Mouse (Mus musculus): ENCODE data around the gene Dpp6. TPM values are rescaled to one million over a fixed set of nuclear protein-coding genes. Genes with fewer than 3 reads are reported as not detected.

The Dpp6 gene
- polyA plus RNA-seq, 1 experiment from 2014 or later: 0.36 TPM

- Histone ChIP-seq H3K27me3 (ENCODE audit: control insufficient read depth, insufficient read depth, low read length) (no peaks in the 10 kb centered on the region), H3K4me2 (ENCODE audit: low read length) (no peak overlapping the region), H3K4me1 (ENCODE audit: control insufficient read depth in 2 of 2, insufficient read depth in 2 of 2, low read length in 2 of 2) (peaks cover 0 to 2% of the 10 kb centered on the region in 2 experiments; a peak in 1 of 4 replicates), H3K9me3 (ENCODE audit: control insufficient read depth, low read length) (no peaks in the 10 kb centered on the region), H3K36me3 (ENCODE audit: control insufficient read depth, insufficient read depth, low read length) (no peaks in the 10 kb centered on the region), H3K4me3 (ENCODE audit: control insufficient read depth in 1 of 2, insufficient read depth in 1 of 2, low read depth in 1 of 2, low read length in 2 of 2) (no peak overlapping the region), H3K9ac (ENCODE audit: low read length) (no peak overlapping the region), H3K27ac (replicated peaks in 1 of 2; ENCODE audit: control insufficient read depth in 1 of 2, insufficient read depth in 1 of 2, low read depth in 2 of 2, low read length in 2 of 2) (no peak overlapping the region)
- WGBS: 55% methylated on average over 7 of the region's 7 CpGs
- ATAC-seq (ENCODE audit: insufficient number of reproducible peaks, insufficient read depth, low FRiP score, low read depth): no peak
These were observed 600.4 kb downstream of the Dpp6 start for GRCm38 (mm10) chr5:27417398-27417797.

GRCm38 (mm10) chr5:27418856-27419255 lies 601.9 kb downstream of the Dpp6 start:
- Histone ChIP-seq H3K9me3 (ENCODE audit: control insufficient read depth, low read length) (no peaks in the 10 kb centered on the region), H3K4me3 (ENCODE audit: control insufficient read depth in 1 of 2, insufficient read depth in 1 of 2, low read depth in 1 of 2, low read length in 2 of 2) (no peak overlapping the region), H3K27ac (replicated peaks in 1 of 2; ENCODE audit: control insufficient read depth in 1 of 2, insufficient read depth in 1 of 2, low read depth in 2 of 2, low read length in 2 of 2) (no peak overlapping the region), H3K27me3 (ENCODE audit: control insufficient read depth, insufficient read depth, low read length) (no peaks in the 10 kb centered on the region), H3K4me1 (ENCODE audit: control insufficient read depth in 2 of 2, insufficient read depth in 2 of 2, low read length in 2 of 2) (no peaks in the 10 kb centered on the region), H3K9ac (ENCODE audit: low read length) (no peak overlapping the region), H3K4me2 (ENCODE audit: low read length) (no peak overlapping the region), H3K36me3 (ENCODE audit: control insufficient read depth, insufficient read depth, low read length) (no peaks in the 10 kb centered on the region)
- WGBS: 70% methylated on average over 1 of the region's 1 CpGs
- ATAC-seq (ENCODE audit: insufficient number of reproducible peaks, insufficient read depth, low FRiP score, low read depth): no peak

DNA sequence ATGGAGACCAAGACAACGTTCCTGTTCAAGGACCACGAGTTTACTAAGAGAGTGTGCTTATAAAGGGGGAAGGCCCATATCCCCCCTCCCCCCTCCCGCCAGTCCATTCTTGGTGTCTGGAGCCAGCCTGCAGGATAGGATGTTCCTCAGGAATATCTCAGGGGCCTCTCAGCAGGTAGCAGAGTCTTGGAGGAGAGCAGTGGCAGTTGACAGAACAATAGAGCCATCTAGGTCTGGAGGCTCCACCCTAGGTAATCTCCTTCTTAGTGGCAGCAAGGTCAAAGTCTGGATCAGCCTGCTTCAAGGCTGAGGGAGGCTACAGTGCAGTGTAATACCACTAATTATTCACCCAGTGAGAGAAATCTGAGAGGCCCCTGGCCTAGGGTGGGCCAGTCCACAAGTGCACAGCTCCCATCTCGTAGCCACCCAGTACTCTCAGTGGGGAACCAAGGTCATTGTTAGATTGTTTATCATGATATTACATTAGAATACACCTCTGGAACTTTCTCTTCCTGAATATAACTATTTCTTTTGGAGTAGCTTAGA lies 604.2 kb downstream of the Dpp6 start:
- Histone ChIP-seq H3K9me3 (ENCODE audit: control insufficient read depth, low read length) (no peaks in the 10 kb centered on the region), H3K4me2 (ENCODE audit: low read length) (no peak overlapping the region), H3K9ac (ENCODE audit: low read length) (no peak overlapping the region), H3K27me3 (ENCODE audit: control insufficient read depth, insufficient read depth, low read length) (no peaks in the 10 kb centered on the region), H3K36me3 (ENCODE audit: control insufficient read depth, insufficient read depth, low read length) (no peaks in the 10 kb centered on the region), H3K4me1 (ENCODE audit: control insufficient read depth in 2 of 2, insufficient read depth in 2 of 2, low read length in 2 of 2) (no peaks in the 10 kb centered on the region), H3K27ac (replicated peaks in 1 of 2; ENCODE audit: control insufficient read depth in 1 of 2, insufficient read depth in 1 of 2, low read depth in 2 of 2, low read length in 2 of 2) (no peak overlapping the region), H3K4me3 (ENCODE audit: control insufficient read depth in 1 of 2, insufficient read depth in 1 of 2, low read depth in 1 of 2, low read length in 2 of 2) (no peak overlapping the region)
- WGBS: 67% methylated on average over 4 of the region's 4 CpGs
- no peak for ATAC-seq (ENCODE audit: insufficient number of reproducible peaks, insufficient read depth, low FRiP score, low read depth)

DNA sequence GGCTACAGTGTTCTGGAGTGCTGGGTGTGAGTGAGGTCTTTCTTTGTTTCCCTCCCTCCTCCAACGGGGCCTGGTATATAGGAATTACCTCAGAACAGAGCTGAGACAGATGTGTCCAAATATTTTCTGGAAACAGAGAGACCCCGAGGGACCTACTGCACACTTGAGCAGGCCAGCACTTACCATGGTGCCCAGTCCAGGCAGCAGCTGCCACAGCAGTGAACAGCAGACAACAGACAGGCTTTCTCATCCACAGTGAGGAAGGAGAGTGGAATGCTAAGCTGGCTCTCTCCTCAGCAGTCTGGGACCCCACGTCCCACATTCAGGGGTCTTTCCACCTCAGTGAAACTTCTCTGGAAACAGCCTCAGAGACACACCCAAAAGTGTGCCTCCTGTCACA lies 606.8 kb downstream of the Dpp6 start:
- WGBS: 66% methylated on average over 3 of the region's 3 CpGs
- Histone ChIP-seq H3K27ac (replicated peaks in 1 of 2; ENCODE audit: control insufficient read depth in 1 of 2, insufficient read depth in 1 of 2, low read depth in 2 of 2, low read length in 2 of 2) (no peak overlapping the region), H3K9ac (ENCODE audit: low read length) (no peak overlapping the region), H3K4me3 (ENCODE audit: control insufficient read depth in 1 of 2, insufficient read depth in 1 of 2, low read depth in 1 of 2, low read length in 2 of 2) (no peak overlapping the region), H3K4me1 (ENCODE audit: control insufficient read depth in 2 of 2, insufficient read depth in 2 of 2, low read length in 2 of 2) (no peaks in the 10 kb centered on the region), H3K9me3 (ENCODE audit: control insufficient read depth, low read length) (no peaks in the 10 kb centered on the region), H3K4me2 (ENCODE audit: low read length) (no peak overlapping the region), H3K27me3 (ENCODE audit: control insufficient read depth, insufficient read depth, low read length) (no peaks in the 10 kb centered on the region), H3K36me3 (ENCODE audit: control insufficient read depth, insufficient read depth, low read length) (no peaks in the 10 kb centered on the region)
- no peak for ATAC-seq (ENCODE audit: insufficient number of reproducible peaks, insufficient read depth, low FRiP score, low read depth)

GRCm38 (mm10) chr5:27424484-27425080 lies 607.6 kb downstream of the Dpp6 start:
- H3K4me2 ChIP-seq (ENCODE audit: low read length): no peak overlapping the region
- no peak overlapping the region for H3K9ac ChIP-seq (ENCODE audit: low read length)
- H3K4me1 ChIP-seq (ENCODE audit: control insufficient read depth in 2 of 2, insufficient read depth in 2 of 2, low read length in 2 of 2): no peaks in the 10 kb centered on the region
- 38% methylated on average over 3 of the region's 3 CpGs for WGBS
- H3K36me3 ChIP-seq (ENCODE audit: control insufficient read depth, insufficient read depth, low read length): no peaks in the 10 kb centered on the region
- H3K9me3 ChIP-seq (ENCODE audit: control insufficient read depth, low read length): no peaks in the 10 kb centered on the region
- H3K4me3 ChIP-seq (ENCODE audit: control insufficient read depth in 1 of 2, insufficient read depth in 1 of 2, low read depth in 1 of 2, low read length in 2 of 2): no peak overlapping the region
- no peak overlapping the region for H3K27ac ChIP-seq (replicated peaks in 1 of 2; ENCODE audit: control insufficient read depth in 1 of 2, insufficient read depth in 1 of 2, low read depth in 2 of 2, low read length in 2 of 2)
- H3K27me3 ChIP-seq (ENCODE audit: control insufficient read depth, insufficient read depth, low read length): no peaks in the 10 kb centered on the region
- no peak for ATAC-seq (ENCODE audit: insufficient number of reproducible peaks, insufficient read depth, low FRiP score, low read depth)

DNA sequence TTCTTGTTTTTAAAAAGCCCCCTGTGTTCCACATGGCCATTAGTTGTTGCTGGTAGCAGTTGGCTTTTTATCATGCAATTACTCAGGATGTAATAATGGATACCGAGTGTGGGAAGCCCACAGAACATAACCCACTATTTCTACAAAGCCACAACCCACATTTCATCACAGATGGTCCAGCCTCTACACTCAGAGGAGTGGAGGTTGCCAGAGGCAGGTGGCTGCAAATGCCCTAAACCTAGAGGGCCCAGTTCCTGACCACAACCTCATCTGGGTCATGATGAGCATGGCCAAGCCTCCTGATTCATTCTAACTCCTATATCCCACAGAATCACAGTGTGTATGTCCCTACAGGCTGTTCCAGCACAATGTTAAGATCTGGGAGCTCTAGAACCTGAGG lies 609.2 kb downstream of the Dpp6 start:
- Histone ChIP-seq H3K36me3 (ENCODE audit: control insufficient read depth, insufficient read depth, low read length) (no peaks in the 10 kb centered on the region), H3K9ac (ENCODE audit: low read length) (no peak overlapping the region), H3K4me2 (ENCODE audit: low read length) (no peak overlapping the region), H3K27ac (replicated peaks in 1 of 2; ENCODE audit: control insufficient read depth in 1 of 2, insufficient read depth in 1 of 2, low read depth in 2 of 2, low read length in 2 of 2) (no peak overlapping the region), H3K27me3 (ENCODE audit: control insufficient read depth, insufficient read depth, low read length) (no peaks in the 10 kb centered on the region), H3K4me3 (ENCODE audit: control insufficient read depth in 1 of 2, insufficient read depth in 1 of 2, low read depth in 1 of 2, low read length in 2 of 2) (no peak overlapping the region), H3K4me1 (ENCODE audit: control insufficient read depth in 2 of 2, insufficient read depth in 2 of 2, low read length in 2 of 2) (no peaks in the 10 kb centered on the region), H3K9me3 (ENCODE audit: control insufficient read depth, low read length) (no peaks in the 10 kb centered on the region)
- no peak for ATAC-seq (ENCODE audit: insufficient number of reproducible peaks, insufficient read depth, low FRiP score, low read depth)
- 45% methylated on average over 1 of the region's 1 CpGs for WGBS

GRCm38 (mm10) chr5:27433584-27433983 lies 616.6 kb downstream of the Dpp6 start:
- Histone ChIP-seq H3K9ac (ENCODE audit: low read length) (no peak overlapping the region), H3K27me3 (ENCODE audit: control insufficient read depth, insufficient read depth, low read length) (no peaks in the 10 kb centered on the region), H3K4me2 (ENCODE audit: low read length) (no peak overlapping the region), H3K27ac (replicated peaks in 1 of 2; ENCODE audit: control insufficient read depth in 1 of 2, insufficient read depth in 1 of 2, low read depth in 2 of 2, low read length in 2 of 2) (no peak overlapping the region), H3K9me3 (ENCODE audit: control insufficient read depth, low read length) (no peaks in the 10 kb centered on the region), H3K4me1 (ENCODE audit: control insufficient read depth in 2 of 2, insufficient read depth in 2 of 2, low read length in 2 of 2) (no peaks in the 10 kb centered on the region), H3K36me3 (ENCODE audit: control insufficient read depth, insufficient read depth, low read length) (no peaks in the 10 kb centered on the region), H3K4me3 (ENCODE audit: control insufficient read depth in 1 of 2, insufficient read depth in 1 of 2, low read depth in 1 of 2, low read length in 2 of 2) (no peak overlapping the region)
- no peak for ATAC-seq (ENCODE audit: insufficient number of reproducible peaks, insufficient read depth, low FRiP score, low read depth)

DNA sequence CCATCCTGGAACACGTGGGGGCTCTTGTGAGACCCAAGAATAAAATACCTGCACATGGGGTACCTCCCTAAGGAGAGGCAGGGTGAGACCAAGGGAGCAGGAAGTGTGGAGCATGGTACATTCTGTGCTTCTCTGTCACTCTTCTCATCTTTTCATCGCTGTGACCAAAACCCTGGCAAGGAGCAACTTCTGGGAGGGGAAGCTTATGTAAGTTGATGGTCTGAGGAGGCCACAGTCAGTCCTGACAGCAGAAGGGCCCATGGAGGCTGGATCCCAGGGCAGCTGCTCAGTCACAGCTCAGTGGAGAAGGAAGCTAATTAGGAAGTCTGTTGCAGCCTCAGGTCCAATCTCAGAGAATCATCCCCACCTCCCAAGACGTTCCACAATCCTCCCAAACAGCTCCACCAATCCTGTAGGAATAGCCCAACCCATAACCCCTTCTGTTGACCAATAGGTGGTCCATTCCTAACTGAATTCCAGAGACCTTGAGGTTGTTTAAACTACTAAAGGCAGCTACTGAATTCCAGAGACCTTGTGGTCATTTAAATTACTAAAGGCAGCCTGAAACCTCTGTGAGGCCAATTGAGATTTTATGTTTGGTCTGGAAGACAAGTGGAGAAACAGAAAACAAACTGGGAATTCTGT lies 636.3 kb downstream of the Dpp6 start:
- no peaks in the 10 kb centered on the region for H3K4me1 ChIP-seq (ENCODE audit: control insufficient read depth in 2 of 2, insufficient read depth in 2 of 2, low read length in 2 of 2)
- no peak for ATAC-seq (ENCODE audit: insufficient number of reproducible peaks, insufficient read depth, low FRiP score, low read depth)
- H3K36me3 ChIP-seq (ENCODE audit: control insufficient read depth, insufficient read depth, low read length): no peaks in the 10 kb centered on the region
- no peaks in the 10 kb centered on the region for H3K9me3 ChIP-seq (ENCODE audit: control insufficient read depth, low read length)
- H3K4me3 ChIP-seq (ENCODE audit: control insufficient read depth in 1 of 2, insufficient read depth in 1 of 2, low read depth in 1 of 2, low read length in 2 of 2): no peak overlapping the region
- no peak overlapping the region for H3K4me2 ChIP-seq (ENCODE audit: low read length)
- no peak overlapping the region for H3K9ac ChIP-seq (ENCODE audit: low read length)
- H3K27ac ChIP-seq (replicated peaks in 1 of 2; ENCODE audit: control insufficient read depth in 1 of 2, insufficient read depth in 1 of 2, low read depth in 2 of 2, low read length in 2 of 2): no peak overlapping the region
- no peaks in the 10 kb centered on the region for H3K27me3 ChIP-seq (ENCODE audit: control insufficient read depth, insufficient read depth, low read length)
- 35% methylated on average over 3 of the region's 3 CpGs for WGBS

All from heart, embryonic 14.5 days (tissue).